ENCODE assay signal across 8 mouse cellular contexts in genomic region chr8:119496848-119497247, GRCm38 (mm10). TPM values are rescaled to one million over a fixed set of nuclear protein-coding genes. Genes with fewer than 3 reads are reported as not detected.
DNase-seq lines count a peak whose midpoint lies in the region; ATAC-seq lines count a peak whose summit lies in the region.
"Had no signal": no experiment of that assay in that cellular context is flagged by ENCODE, and none has a peak within 500 bp of the region (broad histone marks: within the 10 kb centered on the region; RNA-seq: fewer than 3 reads in every experiment).

No protein-coding gene starts in this region.

- 22% methylated on average over 6 of the region's 6 CpGs for WGBS in embryonic facial prominence, embryonic 10.5 days

- peaks cover 13% of the 10 kb centered on the region for H3K27me3 ChIP-seq in embryonic facial prominence, embryonic 10.5 days (replicated peaks; ENCODE audit: low read depth, poor library complexity, severe bottlenecking)

- H3K27ac ChIP-seq in embryonic facial prominence, embryonic 10.5 days (replicated peaks): no peak overlapping the region; the same call in 1 of the 2 replicates

- H3K9me3 ChIP-seq in embryonic facial prominence, embryonic 10.5 days: no peaks in the 10 kb centered on the region

- DNase-seq in right cerebral cortex, adult 2 months (ENCODE audit: low spot score in 2 of 2): peak; percentile 34 to 38
- no peak for DNase-seq in right cerebral cortex, postnatal 14 days
- peak; percentile 58 for DNase-seq in T-cell, adult 2 months (ENCODE audit: low spot score)
- DNase-seq in embryonic facial prominence, embryonic 10.5 days (ENCODE audit: low spot score): peak; percentile 34
- peak; percentile 62 to 64 for DNase-seq in kidney, postnatal 25 days
- peak; percentile 55 for DNase-seq in yolk sac, embryonic 10.5 days (ENCODE audit: low spot score)

- peak; percentile 40; the same call in 1 of the 2 replicates for ATAC-seq in monocyte, adult 5-6 weeks (replicated peaks; ENCODE audit: insufficient number of reproducible peaks, low FRiP score, low TSS enrichment, poor library complexity, severe bottlenecking)

- no peak overlapping the region for H3K4me3 ChIP-seq in embryonic facial prominence, embryonic 10.5 days

- no peaks in the 10 kb centered on the region for H3K36me3 ChIP-seq in embryonic facial prominence, embryonic 10.5 days (replicated peaks)

- H3K4me1 ChIP-seq in embryonic facial prominence, embryonic 10.5 days: peaks cover 49% of the 10 kb centered on the region

RNA-seq across cellular contexts. Expression of gene Slc38a8, which starts 4.7 kb away (rescaled TPM):
- polyA plus RNA-seq in embryonic facial prominence, embryonic 10.5 days (2016; fragmentation: Nextera tagmentation; extraction: Ambion mirVana): 1.9 and 2.1 TPM in 2 replicates
- not detected in 3 replicates for total RNA-seq in monocyte, adult 5-6 weeks (2017)
- polyA plus RNA-seq: liver, embryonic 16.5 days had no signal

RNA-seq across cellular contexts. Expression of gene Necab2, which starts 50.3 kb away (rescaled TPM):
- polyA plus RNA-seq in embryonic facial prominence, embryonic 10.5 days (2016; fragmentation: Nextera tagmentation; extraction: Ambion mirVana): 8.8 and 9.4 TPM in 2 replicates
- not detected in 3 replicates for total RNA-seq in monocyte, adult 5-6 weeks (2017)
